Mouse (Mus musculus) CH12.LX (cell line): ENCODE results near the gene Ccnb1.

Experiments used
- ELF1 ChIP-seq: IDR thresholded peaks from 2 replicates; pipeline ENCODE4 v1.6.1; 2014; ENCODE audit warnings: low read depth, mild to moderate bottlenecking, inconsistent platforms, low read length, improper control_type of control experiment
- POLR2A ChIP-seq: IDR thresholded peaks from 2 replicates; pipeline ENCODE4 v1.6.1; 2011; ENCODE audit warnings: low read depth, mild to moderate bottlenecking, improper control_type of control experiment, low read length
- TCF12 ChIP-seq: IDR thresholded peaks from 2 replicates; pipeline ENCODE4 v1.6.1; 2014; ENCODE audit warnings: low read depth, mild to moderate bottlenecking, inconsistent platforms, low read length, improper control_type of control experiment

GRCm38 (mm10) chr13:100774704-100775103, 11.7 kb downstream of the Ccnb1 start:
- TF ChIP-seq POLR2A (no peak), TCF12 (no peak), ELF1 (no peak)
